Mouse (Mus musculus): ENCODE results near the gene Mbd3. TPM values are rescaled to one million over a fixed set of nuclear protein-coding genes. Genes with fewer than 3 reads are reported as not detected.

Mbd3 gene
- total RNA-seq, 4 experiments from 2014 or later, result 92.9 to 107 (median 97.0) TPM

DNA sequence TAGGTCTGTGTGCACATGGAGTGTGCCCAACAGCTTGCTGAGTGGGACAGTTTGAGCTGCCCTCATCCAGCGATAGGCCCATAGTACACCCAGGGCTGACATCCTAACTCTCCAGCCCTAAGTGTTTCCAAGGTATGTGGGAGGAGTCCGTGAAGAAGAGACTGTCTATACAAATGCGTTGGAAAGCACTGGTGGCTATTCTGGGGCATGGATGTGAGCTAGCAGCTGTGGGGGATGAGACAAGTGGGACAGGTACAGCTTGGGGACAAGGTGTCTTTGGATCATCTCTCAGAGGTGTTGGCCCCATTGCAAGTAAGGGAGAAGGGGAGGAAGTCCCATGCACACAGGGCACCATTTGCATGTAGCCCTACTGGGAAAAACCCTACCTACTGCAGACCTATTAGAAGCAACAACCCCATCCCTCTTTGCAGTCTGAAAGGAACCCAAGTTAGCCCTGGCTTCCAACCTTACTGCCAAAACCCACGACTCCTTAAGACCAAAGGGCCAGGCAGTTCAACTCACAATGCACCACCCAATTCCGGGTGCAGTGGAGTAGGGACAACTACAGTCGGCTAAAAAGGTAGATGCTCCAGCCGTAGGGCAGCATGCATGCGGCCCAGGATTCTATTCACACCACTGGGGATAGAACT is 1.7 kb downstream of the Mbd3 start:
- no peak for DNase-seq (ENCODE audit: low spot score)

DNA sequence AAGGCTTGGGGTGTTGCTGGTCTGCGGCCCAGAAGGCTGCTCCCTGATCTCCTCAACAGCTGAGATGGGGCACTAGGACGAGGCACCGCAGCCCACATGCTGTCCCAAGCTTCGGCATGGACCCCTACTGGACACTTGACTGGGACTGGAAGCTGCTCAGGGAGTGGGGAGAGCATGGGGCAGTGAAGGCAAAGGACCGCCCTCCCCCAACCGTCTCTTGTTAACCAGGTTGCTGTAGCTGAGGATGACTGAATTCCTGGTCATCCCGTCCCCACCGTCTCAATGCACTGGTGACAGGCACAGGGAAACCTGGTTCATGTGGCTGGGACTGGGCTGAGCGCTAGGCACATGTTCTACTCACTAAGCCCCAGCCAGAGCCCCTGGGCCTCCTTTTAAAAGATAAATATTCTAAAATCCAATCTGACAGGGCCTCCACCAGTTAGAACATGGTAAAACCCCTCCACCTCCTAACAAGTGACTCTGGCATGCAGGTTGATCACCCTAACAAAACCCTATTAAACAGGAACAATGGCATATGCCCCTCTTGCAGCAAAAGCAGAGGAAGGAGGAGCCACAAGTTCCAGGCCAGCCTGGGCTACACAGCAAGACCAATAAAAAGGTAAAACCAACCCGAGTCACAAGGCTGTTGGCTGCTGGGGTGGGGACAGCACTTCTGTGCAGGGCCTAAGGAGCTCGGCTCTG is 2.4 kb downstream of the Mbd3 start:
- DNase-seq (ENCODE audit: low spot score), result no peak

DNA sequence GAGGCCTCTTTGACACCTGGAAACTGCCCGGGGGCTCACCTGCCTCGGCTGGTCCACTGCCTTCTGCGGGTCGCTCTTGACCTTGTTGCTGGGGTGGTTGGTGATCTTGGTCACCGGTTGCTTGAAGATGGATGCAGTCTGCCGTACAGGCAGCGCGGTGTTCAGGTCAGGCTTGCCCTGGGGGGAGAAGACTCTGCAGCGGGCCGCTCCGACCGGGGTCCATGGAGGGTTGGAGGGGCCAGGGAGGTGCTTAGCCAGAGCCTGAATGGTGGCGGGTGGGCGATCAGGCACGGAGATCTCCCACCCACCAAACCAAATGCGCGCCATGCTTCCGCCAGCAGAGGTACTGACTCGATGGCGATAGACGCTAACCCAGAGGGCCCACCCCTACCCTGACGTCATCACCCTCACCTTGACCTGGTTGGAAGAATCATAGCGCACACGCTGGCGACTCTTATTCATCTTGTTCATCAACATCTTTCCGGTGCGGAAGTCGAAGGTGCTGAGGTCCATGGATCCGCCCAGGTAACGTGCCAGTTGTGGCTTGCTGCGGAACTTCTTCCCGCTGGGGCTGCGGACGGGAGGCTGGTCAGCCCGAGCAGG is 4.2 kb downstream of the Mbd3 start:
- DNase-seq (ENCODE audit: low spot score), result no peak

DNA sequence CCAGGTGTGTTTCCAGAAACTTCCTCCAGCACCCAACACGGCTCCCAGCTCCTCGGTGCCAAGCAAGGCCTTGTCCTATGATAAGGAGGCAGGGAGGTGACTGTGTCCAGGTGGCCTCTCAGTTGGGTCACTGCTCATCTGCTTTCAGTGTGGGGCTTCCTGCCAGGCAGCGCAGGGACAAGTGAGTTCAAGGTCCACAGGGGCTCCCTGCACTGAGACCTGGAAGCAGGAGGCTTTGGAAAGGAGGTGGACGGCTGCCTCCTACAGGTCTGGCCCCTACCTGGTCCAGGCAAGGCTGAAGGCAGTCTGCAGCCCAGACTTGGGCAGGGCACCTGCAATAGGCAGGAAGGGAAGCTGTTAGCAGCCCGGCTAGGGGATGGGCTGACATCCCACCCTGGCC is 6.7 kb downstream of the Mbd3 start:
- DNase-seq (ENCODE audit: low spot score), result no peak

DNA sequence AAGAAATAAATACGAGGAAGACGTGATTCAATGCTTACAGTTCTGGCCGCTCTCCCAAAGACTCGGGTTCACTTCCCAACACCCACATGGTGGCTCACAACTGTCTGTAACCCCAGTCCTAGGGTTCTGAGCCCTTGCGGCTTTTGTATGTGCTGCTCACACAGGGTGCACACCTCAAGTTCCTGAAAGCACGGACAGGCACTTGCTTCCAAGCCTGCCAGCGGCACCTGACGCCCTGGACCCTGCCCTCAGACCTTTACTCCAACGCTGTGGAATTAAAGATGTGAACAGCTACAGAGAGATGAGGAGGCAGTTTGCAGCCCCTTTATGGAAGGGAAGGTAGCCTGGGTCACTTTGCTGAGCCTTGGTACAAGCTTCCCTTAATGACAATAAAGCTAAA is 8.7 kb downstream of the Mbd3 start:
- no peak for DNase-seq (ENCODE audit: low spot score)

DNA sequence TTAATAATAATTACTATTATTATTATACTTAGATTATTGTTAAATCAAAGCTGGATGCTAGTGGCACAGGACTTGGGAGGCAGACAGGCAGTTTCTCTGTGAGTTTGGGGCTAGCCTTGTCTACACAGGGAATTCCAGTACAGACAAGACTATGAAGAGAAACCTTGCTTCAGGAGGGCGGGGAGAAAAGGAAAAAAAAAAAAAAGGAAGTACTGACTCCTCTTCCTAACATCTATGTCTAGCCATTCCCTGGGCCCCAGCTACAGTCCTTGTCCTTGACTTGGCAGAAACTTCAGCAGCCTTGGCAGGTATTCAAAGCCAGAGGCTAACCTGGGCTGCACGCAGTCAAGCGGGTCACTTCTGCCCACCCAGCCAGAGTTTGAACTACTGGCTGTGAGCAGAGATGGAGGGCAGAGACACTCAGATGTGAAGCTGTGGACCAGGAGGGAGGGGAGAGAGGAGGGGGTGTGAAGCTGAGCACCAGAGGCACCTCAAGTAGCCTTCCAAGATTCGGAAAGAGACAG is 10.1 kb downstream of the Mbd3 start:
- no peak for DNase-seq (ENCODE audit: low spot score)

DNA sequence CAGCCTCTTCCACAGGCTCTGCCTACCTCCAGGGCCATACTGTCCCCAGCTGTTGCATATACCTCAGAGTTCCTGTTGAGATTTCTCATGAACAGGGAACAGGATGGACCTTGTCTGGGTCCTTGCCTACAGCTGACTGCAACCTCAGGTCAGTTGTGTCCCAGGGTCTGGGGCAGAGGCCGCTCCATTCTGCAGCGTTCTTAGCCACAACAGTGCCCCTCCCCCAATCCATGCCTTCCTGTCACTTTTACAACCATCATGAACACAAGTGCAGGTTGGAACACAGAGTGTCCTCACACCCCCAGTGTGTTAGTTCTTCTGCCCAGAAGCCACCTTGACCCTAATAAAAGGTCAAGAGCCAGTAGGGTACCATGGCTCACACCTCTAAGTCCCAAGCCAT is 10.6 kb downstream of the Mbd3 start:
- DNase-seq (ENCODE audit: low spot score), result no peak

DNA sequence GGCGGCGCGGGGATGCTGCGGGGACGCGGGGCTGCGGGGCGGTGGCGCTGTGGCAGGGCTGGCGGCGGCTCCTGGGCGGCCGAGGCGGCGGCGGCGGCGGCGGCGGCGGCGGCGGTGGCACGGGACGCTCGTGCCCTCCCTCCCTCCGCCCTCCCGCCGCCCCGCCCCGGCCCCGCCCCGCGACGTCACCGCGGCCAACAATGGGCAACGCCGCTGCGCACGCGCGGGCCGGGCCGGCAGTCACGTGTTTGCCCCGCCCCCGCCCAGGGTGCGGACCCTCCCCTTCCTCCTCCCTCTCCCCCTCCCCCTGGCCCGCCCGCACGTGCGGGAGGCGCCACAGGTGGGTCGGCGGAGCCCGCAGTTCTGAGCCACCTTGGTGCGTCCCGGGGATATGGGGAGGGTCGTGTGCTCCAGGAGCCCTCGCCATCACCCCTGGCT is 11.8 kb downstream of the Mbd3 start, which contains the start of gene Mex3d:
Gene Mex3d, minus strand, starts transcription at position 138 of the 438 bp plus-strand sequence.
- peak; percentile 72 for DNase-seq (ENCODE audit: low spot score)

DNA sequence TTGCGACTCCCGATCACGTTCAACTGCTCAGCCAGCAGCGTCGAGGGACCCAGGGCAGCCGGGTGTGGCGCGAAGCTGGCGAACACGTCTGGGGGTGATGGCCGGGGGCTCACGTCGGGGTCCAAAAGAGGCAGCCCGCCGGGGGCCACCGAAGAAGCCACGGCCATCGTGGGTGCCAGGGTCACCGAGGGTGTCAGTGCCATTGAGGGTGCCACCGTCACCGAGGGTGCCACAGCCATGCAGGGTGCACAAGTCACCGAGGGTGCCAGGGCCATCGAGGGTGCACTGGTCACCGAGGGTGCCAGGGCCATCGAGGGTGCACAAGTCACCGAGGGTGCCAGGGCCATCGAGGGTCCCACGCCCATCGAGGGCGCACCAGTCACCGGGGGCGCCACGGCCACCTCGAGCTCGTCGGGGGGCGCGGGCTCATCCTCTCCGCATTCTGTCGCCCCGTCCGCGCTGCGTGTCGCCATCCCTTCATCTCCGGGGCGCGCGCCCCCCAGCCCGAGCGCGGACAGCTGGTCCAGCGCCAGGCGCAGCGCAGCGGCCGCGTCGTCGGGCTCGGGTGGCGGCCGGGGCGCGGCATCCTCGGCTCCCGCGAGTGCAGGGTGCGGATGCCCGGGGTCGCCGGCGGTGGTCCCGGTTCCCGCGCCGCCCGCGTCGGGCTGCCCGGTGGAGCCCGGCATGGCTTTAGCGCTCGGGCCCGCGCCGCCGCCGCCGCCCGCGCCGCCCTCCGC is 12.4 kb downstream of the Mbd3 start:
- no peak for DNase-seq (ENCODE audit: low spot score)

DNA sequence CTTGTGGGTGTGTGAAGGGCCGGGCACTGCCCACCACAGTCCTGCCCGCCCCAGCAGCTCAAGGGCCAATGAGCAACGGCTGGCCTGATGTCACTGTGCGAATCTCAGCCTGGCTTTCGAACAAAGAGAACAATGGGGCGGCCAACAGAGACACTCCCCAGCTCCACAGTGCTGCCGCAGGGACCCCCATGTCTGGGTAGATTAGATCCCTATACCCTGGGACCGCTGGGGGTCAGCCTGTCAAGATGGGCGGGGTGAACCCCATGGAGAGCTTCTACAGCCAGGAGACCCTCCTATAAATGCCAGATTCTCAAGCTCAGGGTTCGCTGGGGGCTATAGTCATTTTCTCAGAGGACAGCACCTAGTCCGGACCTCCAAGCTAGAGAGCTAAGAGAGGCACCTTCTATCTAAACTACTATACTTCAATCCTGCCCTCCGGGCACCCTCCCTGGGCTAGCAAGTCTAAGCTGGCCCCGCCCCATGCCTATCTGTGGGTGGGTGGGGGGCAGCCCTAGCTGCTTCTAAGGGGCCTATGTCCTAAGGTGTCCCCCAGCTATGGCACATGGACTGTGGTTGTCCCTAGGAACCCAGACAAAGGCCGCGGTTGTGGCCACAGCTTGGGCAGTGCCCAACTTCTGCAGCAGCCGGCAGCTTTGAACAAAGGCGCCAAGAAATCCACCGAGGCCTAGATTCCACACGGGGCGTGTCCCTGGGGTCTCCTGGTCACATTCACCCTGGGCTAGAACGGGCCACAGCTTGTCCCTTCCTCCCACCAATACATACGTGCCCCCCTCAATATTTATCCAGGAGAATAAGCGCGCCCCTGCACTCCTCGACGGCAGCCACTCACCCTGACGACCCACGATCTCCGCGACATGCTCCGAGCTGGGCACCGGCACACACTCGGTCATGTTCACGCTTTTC is 13.3 kb downstream of the Mbd3 start:
- no peak for DNase-seq (ENCODE audit: low spot score)

DNA sequence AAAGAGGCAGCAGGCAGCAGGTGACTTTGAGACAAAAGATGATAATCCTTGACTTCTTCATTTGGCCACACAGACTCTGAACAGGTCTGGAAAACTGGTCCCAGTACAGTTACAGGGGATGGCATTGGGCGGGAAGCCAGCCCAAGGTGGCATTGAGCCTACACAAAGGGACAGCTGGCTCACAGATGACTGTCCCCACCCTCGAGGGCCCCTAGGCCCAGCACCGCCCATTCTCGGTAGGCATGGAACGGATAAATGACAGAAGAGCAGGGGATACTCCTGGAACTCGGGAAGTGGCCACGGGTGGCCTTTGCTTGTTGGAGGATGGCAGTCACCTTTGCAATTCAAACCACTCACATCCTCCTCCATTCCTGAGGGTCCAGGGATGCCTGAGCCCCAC is 14.0 kb downstream of the Mbd3 start:
- DNase-seq (ENCODE audit: low spot score), result no peak

DNA sequence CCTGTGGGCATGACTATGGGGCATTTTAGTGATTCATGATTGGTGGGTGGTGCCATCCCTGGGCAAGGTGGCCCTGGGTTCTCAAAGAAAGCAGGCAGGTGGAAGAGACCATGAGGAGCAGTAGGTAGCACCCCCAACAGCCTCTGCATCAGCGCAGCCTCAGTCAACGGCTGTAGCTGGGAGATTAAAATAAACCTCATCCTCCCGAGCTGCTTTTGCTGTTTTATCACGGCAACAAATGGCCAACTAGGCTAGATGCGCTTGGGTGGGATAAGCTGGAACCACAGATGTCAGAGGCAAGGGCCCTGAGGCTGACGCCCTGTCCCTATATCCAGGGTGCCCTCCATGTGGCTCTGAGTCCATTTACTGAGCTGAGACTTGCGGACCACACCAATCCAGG is 14.6 kb downstream of the Mbd3 start:
- no peak for DNase-seq (ENCODE audit: low spot score)

DNA sequence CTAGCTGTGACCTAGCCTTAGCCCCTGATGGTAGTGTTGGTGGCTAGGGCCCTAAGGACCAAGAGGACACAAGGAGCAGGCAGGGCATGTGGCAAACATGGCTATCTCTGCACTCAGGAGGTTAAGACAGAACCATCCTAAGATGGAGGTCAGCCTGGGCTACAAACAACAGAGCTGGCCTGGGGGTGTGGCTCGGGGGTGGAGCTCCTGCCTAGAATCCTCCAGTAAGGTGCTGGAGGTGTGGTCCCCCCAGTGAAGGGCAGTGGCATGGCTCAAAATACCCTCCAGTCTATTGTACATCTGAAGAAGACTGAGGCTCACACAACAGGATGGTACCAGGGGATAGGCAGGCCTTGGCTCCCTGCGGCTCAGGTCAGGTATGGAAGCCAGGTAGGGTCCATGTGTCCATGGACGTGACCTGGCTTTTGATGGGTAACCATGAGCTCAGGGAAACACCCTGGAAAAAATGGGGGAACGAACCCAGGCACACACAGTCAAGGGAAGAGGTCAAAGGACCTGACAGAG is 15.2 kb downstream of the Mbd3 start:
- no peak for DNase-seq (ENCODE audit: low spot score)

DNA sequence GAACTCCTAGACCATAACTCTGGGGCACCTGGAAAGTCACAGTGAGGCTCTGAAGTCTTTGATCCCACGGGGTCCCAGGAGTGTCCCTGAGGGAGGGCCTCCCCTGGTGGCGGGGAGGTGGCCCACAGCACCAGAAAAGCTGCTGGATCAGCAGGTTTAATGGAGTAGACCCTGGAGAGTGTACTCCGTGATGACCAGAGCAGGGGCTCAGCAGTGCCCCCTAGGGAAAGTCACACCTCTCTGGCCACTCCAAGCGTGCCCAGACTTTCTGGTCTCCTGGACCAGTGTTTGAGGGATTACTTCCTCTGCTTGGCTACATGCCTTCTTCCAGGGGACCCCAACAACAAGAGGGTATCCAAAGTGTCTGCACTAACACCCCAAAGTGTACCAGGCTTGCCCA is 15.9 kb downstream of the Mbd3 start:
- DNase-seq (ENCODE audit: low spot score), result no peak

DNA sequence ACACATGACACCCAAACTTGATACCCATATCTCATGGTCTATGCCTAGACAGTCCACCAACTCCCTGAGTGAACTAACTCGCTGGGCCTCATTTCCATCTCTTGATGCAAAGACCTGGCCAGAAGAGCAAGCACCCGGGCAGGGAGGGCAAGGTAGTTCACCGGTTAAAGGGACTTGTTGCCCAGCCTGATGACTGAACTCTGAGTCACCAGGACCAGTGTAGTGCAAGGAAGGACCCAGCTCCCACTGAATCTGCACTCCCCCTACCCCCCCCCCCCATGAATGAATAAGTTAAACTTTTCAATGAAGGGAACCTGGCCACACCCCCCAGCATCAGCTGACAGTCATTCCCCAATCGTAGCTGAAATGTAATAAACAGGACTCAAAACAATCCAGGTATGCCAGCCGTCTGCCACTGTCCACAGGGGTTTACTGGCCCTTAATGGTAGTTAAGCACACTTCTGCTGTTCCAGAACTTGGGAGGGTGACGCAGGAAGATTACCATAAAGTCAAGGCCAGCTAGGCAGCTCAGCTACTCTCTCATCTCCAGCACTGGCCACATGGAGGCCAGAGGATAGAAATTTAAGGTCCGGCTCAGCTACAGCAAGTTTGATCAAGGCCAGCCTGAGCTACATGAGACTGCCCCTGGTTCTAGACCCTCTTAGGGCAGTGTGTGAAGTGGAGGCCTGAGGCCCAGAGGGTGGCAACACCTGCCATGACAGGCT is 16.5 kb downstream of the Mbd3 start:
- no peak for DNase-seq (ENCODE audit: low spot score)

DNA sequence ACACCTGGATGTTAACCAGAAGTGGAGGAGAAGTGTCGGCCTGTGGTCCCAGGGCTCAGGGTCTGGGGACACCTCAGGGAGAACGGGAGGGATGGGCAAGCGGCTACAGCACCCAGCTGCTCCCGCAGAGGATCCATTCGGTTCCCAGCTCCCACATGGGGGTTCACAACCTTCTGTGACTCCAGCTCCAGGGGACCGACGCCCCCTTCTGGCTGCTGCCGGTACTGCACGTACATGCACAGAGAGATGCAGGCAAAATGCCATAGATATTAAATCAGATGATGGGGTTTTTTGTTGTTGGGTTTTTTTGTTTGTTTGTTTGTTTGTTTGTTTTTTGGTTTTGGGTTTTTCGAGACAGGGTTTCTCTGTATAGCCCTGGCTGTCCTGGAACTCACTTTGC is 21.6 kb downstream of the Mbd3 start:
- no peak for DNase-seq (ENCODE audit: low spot score)

DNA sequence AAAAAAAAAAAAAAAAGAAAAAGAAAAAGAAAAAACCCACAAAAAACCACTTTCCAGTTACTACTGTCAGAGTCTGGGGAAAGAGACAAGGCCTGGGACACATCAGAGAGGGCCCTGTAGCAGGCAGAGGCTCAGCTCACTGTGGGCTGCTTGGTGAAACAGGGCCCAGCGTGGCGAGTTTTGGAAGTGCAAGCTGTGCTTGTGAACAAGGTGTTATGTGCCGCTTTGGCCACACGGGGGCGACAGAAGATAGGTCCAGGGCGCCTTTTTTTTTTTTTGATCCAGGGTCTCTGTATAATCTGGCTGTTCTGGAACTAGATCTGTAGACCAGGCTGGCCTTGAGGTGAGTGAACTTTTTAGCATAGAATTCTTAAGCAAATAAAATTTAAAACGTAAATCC is 23.2 kb downstream of the Mbd3 start:
- peak; percentile 85 for DNase-seq (ENCODE audit: low spot score)

DNA sequence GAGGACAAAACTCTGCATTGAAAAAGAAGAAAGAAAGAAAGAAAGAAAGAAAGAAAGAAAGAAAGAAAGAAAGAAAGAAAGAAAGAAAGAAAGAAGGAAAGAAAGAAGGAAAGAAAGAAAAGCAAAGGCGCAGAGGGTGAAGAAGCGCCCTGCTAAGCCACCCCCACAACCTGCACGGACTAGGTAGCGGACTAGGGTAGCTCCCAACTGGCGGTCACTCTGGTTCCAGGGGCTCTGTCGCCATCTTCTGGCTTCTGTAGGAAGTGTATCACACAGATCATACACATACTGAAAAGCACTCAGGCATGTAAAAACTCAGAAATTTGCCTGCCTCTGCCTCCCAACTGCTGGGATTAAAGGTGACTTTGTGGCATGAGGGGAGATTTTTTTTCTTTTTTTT is 25.3 kb downstream of the Mbd3 start:
- DNase-seq (ENCODE audit: low spot score), result peak; percentile 67

DNA sequence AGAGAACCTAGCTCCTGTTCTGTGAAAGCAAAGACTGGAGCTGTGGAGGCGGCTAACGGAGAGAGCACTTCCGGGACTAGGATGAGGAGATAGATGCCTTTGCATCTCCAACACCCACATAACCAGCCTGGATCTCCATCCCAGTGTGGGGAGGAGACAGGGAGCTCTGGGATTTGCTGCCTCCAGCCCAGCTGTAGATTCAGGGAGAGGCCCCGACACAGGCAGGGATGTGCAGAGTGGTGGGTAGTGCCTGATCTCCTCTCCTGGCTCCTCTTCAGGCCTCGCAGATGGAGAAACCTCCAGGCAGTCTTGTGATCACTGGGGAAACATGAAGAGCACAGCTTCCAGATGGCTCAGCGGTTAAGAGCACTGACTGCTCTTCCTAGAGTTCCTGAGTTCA is 26.6 kb downstream of the Mbd3 start:
- no peak for DNase-seq (ENCODE audit: low spot score)

DNA sequence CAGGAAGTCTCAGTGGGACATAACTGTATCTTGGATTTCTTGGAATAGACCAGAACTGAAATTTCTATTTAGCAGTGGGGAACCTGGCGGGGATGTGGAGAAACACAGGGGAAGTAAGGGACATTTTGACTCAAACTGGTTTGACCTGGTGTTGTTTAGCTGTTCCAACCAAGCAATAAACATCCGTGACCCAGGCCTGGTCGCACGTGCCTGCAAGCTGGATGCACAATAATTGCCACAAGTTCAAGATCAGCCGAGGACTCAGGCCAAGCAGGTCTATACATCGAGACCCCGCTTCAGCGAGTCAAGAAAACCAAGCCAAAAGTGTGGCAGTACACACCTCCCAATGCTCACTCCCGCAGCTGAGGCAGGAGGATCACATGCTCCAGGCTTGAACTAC is 27.4 kb downstream of the Mbd3 start:
- no peak for DNase-seq (ENCODE audit: low spot score)
